Mouse (Mus musculus): ENCODE measurements around the gene Dyrk1a. TPM values are rescaled to one million over a fixed set of nuclear protein-coding genes. Genes with fewer than 3 reads are reported as not detected.

The Dyrk1a gene
- polyA plus RNA-seq, 1 experiment from 2014 or later, result 8.6 TPM

- H3K4me1 ChIP-seq (replicated peaks; ENCODE audit: insufficient read depth, low read length), result peaks cover 42% of the 10 kb centered on the region
- H3K27me3 ChIP-seq (ENCODE audit: insufficient read depth, low read length), result no peaks in the 10 kb centered on the region
- no peaks in the 10 kb centered on the region for H3K9me3 ChIP-seq (replicated peaks; ENCODE audit: low read length)
- TF ChIP-seq CTCF (IDR thresholded peaks at IDR 0.05; ENCODE audit: low read depth), result peak; percentile 27; the same call in 1 of the 2 replicates
- DNase-seq (ENCODE audit: low spot score), result no peak
- ATAC-seq (replicated peaks; ENCODE audit: low FRiP score, low read depth), result no peak
- no peak overlapping the region for H3K27ac ChIP-seq
- no peaks in the 10 kb centered on the region for H3K36me3 ChIP-seq (ENCODE audit: insufficient read depth, low read length)
- WGBS, result 55% methylated on average over 7 of the region's 7 CpGs
- H3K4me2 ChIP-seq (ENCODE audit: low read length), result no peak overlapping the region
- no peak overlapping the region for H3K4me3 ChIP-seq (replicated peaks; ENCODE audit: low read depth, low read length)
- H3K9ac ChIP-seq (ENCODE audit: low read depth, low read length), result no peak overlapping the region
These were observed 16.7 kb downstream of the Dyrk1a start for GRCm38 (mm10) chr16:94586349-94586990.

DNA sequence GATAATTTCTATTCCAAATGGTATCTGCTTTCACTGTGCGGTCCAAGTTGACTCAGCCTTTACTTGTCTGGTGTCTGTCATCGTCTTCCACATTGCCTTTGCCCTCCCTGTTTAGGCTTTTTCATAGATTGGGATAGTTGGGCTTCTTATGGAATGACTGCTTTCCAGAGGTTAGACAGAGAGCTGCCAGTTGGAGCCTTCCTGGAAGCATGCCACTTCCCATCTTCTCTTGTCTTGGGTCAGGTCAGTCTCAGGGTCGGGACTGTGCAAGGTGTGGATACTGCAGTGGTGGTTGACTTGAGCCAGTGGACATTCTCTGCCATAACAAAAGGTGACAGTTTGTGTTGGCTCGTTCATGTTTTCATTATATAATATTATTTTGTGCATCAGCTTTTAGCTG lies 17.7 kb downstream of the Dyrk1a start:
- Histone ChIP-seq H3K4me3 (replicated peaks; ENCODE audit: low read depth, low read length) (no peak overlapping the region), H3K9ac (ENCODE audit: low read depth, low read length) (no peak overlapping the region), H3K27me3 (ENCODE audit: insufficient read depth, low read length) (no peaks in the 10 kb centered on the region), H3K4me1 (replicated peaks; ENCODE audit: insufficient read depth, low read length) (peaks cover 41% of the 10 kb centered on the region), H3K27ac (no peak overlapping the region), H3K4me2 (ENCODE audit: low read length) (no peak overlapping the region), H3K36me3 (ENCODE audit: insufficient read depth, low read length) (no peaks in the 10 kb centered on the region), H3K9me3 (replicated peaks; ENCODE audit: low read length) (no peaks in the 10 kb centered on the region)
- DNase-seq (ENCODE audit: low spot score), result no peak
- no peak for ATAC-seq (replicated peaks; ENCODE audit: low FRiP score, low read depth)
- 63% methylated on average over 4 of the region's 4 CpGs for WGBS
- TF ChIP-seq CTCF (IDR thresholded peaks at IDR 0.05; ENCODE audit: low read depth), result no peak

DNA sequence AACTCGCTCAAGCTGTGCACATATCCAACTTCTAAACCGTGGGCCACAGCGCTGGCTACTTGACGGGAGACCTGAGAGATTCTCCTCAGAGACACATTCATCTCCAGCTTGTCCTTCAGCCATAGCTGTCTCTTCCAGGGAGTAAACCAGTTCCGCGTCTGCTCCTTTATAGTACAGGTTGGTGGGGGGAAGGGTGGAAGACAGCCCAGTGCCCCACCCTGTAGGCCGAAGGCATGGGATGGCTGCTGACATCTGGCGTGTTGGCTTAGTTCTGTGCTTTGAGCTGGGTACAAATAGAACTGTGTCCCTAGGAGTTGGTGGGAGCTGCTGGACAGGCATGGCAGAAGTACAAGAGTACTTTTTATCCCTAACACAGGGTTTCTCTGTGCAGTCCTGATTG lies 18.4 kb downstream of the Dyrk1a start:
- no peak for TF ChIP-seq CTCF (IDR thresholded peaks at IDR 0.05; ENCODE audit: low read depth)
- H3K9me3 ChIP-seq (replicated peaks; ENCODE audit: low read length), result no peaks in the 10 kb centered on the region
- ATAC-seq (replicated peaks; ENCODE audit: low FRiP score, low read depth) (no peak; the same call in 1 of the 2 replicates), DNase-seq (ENCODE audit: low spot score) (no peak)
- H3K9ac ChIP-seq (ENCODE audit: low read depth, low read length), result no peak overlapping the region
- peak overlapping the region; percentile 20; the same call in 1 of the 2 replicates for H3K27ac ChIP-seq
- peaks cover 41% of the 10 kb centered on the region for H3K4me1 ChIP-seq (replicated peaks; ENCODE audit: insufficient read depth, low read length)
- H3K27me3 ChIP-seq (ENCODE audit: insufficient read depth, low read length), result no peaks in the 10 kb centered on the region
- WGBS, result 42% methylated on average over 8 of the region's 8 CpGs
- no peaks in the 10 kb centered on the region for H3K36me3 ChIP-seq (ENCODE audit: insufficient read depth, low read length)
- no peak overlapping the region for H3K4me2 ChIP-seq (ENCODE audit: low read length)
- H3K4me3 ChIP-seq (replicated peaks; ENCODE audit: low read depth, low read length), result no peak overlapping the region

DNA sequence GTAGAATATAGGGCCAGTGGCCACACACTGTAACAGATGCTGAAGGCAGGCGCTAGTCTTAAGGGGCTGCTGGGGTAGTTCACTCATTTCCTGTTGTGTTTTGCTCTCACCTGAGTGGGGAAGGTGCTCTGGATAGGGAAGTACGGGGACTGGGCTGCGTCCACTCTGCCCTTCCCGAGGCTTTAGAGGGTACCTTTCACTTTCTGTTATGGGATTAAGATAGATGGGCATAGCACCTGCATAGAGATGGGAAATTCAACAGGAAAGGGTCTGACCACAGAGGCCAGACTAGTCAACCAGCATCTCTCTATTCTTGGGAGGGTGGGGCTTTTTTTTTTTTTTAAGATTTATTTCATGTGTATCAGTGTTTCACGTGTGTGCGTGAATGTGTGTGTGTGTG lies 19.2 kb downstream of the Dyrk1a start:
- WGBS, result 73% methylated on average over 6 of the region's 6 CpGs
- no peak for TF ChIP-seq CTCF (IDR thresholded peaks at IDR 0.05; ENCODE audit: low read depth)
- H3K27ac ChIP-seq, result peak overlapping the region; percentile 20; the same call in 1 of the 2 replicates
- no peak for ATAC-seq (replicated peaks; ENCODE audit: low FRiP score, low read depth)
- DNase-seq (ENCODE audit: low spot score), result no peak
- no peak overlapping the region for H3K4me2 ChIP-seq (ENCODE audit: low read length)
- no peaks in the 10 kb centered on the region for H3K36me3 ChIP-seq (ENCODE audit: insufficient read depth, low read length)
- no peaks in the 10 kb centered on the region for H3K27me3 ChIP-seq (ENCODE audit: insufficient read depth, low read length)
- H3K4me3 ChIP-seq (replicated peaks; ENCODE audit: low read depth, low read length), result no peak overlapping the region
- H3K9me3 ChIP-seq (replicated peaks; ENCODE audit: low read length), result no peaks in the 10 kb centered on the region
- H3K9ac ChIP-seq (ENCODE audit: low read depth, low read length), result no peak overlapping the region
- peaks cover 41% of the 10 kb centered on the region for H3K4me1 ChIP-seq (replicated peaks; ENCODE audit: insufficient read depth, low read length)

DNA sequence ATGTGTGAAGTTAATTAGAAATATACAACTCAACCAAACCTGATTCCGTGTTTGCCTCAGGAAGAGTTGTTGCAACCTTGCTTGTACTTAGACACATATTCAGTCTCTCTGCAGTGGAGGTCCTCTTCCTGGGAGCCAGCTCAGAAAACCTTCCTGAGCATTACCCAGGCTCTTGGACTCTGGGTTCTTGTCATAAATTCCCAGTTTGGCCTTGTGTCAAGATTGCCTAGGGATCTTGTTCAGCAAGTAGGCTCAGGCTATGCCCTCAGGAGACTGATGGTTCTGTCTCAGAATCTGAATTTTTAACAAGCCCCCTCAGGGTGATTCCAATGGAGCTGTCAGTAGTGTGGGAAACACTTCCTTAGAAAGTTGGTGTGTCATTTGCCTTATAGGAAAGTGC lies 19.8 kb downstream of the Dyrk1a start:
- 68% methylated on average over 1 of the region's 1 CpGs for WGBS
- no peak for ATAC-seq (replicated peaks; ENCODE audit: low FRiP score, low read depth)
- H3K4me3 ChIP-seq (replicated peaks; ENCODE audit: low read depth, low read length), result no peak overlapping the region
- H3K36me3 ChIP-seq (ENCODE audit: insufficient read depth, low read length), result no peaks in the 10 kb centered on the region
- H3K4me2 ChIP-seq (ENCODE audit: low read length), result no peak overlapping the region
- no peaks in the 10 kb centered on the region for H3K9me3 ChIP-seq (replicated peaks; ENCODE audit: low read length)
- H3K4me1 ChIP-seq (replicated peaks; ENCODE audit: insufficient read depth, low read length), result peaks cover 41% of the 10 kb centered on the region
- H3K27ac ChIP-seq, result no peak overlapping the region
- no peaks in the 10 kb centered on the region for H3K27me3 ChIP-seq (ENCODE audit: insufficient read depth, low read length)
- no peak for TF ChIP-seq CTCF (IDR thresholded peaks at IDR 0.05; ENCODE audit: low read depth)
- DNase-seq (ENCODE audit: low spot score), result no peak
- H3K9ac ChIP-seq (ENCODE audit: low read depth, low read length), result no peak overlapping the region

- Histone ChIP-seq H3K27ac (peak overlapping the region; percentile 77; the same call in 1 of the 2 replicates), H3K9me3 (replicated peaks; ENCODE audit: low read length) (no peaks in the 10 kb centered on the region), H3K36me3 (ENCODE audit: insufficient read depth, low read length) (no peaks in the 10 kb centered on the region), H3K9ac (ENCODE audit: low read depth, low read length) (no peak overlapping the region), H3K4me2 (ENCODE audit: low read length) (no peak overlapping the region), H3K4me3 (replicated peaks; ENCODE audit: low read depth, low read length) (no peak overlapping the region), H3K27me3 (ENCODE audit: insufficient read depth, low read length) (no peaks in the 10 kb centered on the region), H3K4me1 (replicated peaks; ENCODE audit: insufficient read depth, low read length) (peaks cover 41% of the 10 kb centered on the region)
- DNase-seq (ENCODE audit: low spot score), result no peak
- TF ChIP-seq CTCF (IDR thresholded peaks at IDR 0.05; ENCODE audit: low read depth), result no peak
- 77% methylated on average over 1 of the region's 1 CpGs for WGBS
- ATAC-seq (replicated peaks; ENCODE audit: low FRiP score, low read depth), result peak; percentile 54; the same call in 1 of the 2 replicates
These were observed 20.4 kb downstream of the Dyrk1a start for GRCm38 (mm10) chr16:94590214-94590613.

- H3K9me3 ChIP-seq (replicated peaks; ENCODE audit: low read length), result no peaks in the 10 kb centered on the region
- H3K27ac ChIP-seq, result no peak overlapping the region
- no peak overlapping the region for H3K4me3 ChIP-seq (replicated peaks; ENCODE audit: low read depth, low read length)
- H3K27me3 ChIP-seq (ENCODE audit: insufficient read depth, low read length), result no peaks in the 10 kb centered on the region
- no peaks in the 10 kb centered on the region for H3K36me3 ChIP-seq (ENCODE audit: insufficient read depth, low read length)
- TF ChIP-seq CTCF (IDR thresholded peaks at IDR 0.05; ENCODE audit: low read depth), result no peak
- no peak overlapping the region for H3K4me2 ChIP-seq (ENCODE audit: low read length)
- 73% methylated on average over 8 of the region's 8 CpGs for WGBS
- H3K4me1 ChIP-seq (replicated peaks; ENCODE audit: insufficient read depth, low read length), result peaks cover 41% of the 10 kb centered on the region
- H3K9ac ChIP-seq (ENCODE audit: low read depth, low read length), result no peak overlapping the region
- DNase-seq (ENCODE audit: low spot score) (no peak), ATAC-seq (replicated peaks; ENCODE audit: low FRiP score, low read depth) (no peak)
These were observed 21.2 kb downstream of the Dyrk1a start for GRCm38 (mm10) chr16:94590977-94591376.
